Mouse (Mus musculus): ENCODE measurements around the gene Acsbg1. TPM values are rescaled to one million over a fixed set of nuclear protein-coding genes. Genes with fewer than 3 reads are reported as not detected.

Gene Acsbg1
- polyA plus RNA-seq (2012; rRNA removed) = 0.85 and 1.3 TPM in 2 replicates

GRCm38 (mm10) chr9:54661605-54662377 is at the start of gene Acsbg1:
Acsbg1 (minus strand) TSS chr9:54661870.

DNA sequence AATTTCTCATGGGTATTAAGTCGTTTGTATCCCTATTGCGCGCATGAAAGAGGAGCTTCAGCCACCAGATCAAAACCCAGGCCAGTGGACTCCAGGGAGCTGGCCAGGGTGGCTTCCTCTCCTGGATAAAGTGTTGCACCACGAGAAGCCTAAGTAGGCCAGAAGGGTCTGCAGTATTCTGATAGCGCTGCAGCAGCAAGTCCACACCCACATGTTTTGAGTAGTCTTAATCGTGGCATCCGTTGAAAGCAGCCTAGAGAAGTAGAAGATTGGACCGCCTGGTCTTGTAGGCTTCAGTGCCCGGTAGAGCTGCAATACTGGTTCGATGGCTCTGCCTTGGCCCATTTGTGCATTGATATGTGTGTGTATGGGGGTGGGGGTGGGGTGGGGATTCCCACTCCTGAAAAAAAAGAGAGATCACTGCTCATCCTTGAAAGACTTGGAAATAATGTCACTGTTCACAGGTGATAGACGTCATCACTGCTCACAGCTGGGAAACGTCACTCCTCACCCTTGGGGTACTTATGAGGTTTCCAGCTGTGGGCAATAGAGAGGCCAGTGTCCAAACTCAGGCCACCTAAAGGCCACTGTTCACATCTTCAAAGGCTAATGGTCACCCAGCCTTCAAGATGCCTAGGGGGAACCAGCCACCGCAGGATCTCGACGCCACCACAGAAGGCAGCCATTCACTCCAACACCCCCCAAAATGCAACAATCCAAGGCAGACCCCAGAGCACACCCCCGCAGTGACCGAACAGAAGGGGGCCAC is 36.8 kb upstream of the Acsbg1 start, which contains the start of gene Dnaja4:
Gene Dnaja4, plus strand, starts transcription at position 556 of the 769 bp plus-strand sequence.

DNA sequence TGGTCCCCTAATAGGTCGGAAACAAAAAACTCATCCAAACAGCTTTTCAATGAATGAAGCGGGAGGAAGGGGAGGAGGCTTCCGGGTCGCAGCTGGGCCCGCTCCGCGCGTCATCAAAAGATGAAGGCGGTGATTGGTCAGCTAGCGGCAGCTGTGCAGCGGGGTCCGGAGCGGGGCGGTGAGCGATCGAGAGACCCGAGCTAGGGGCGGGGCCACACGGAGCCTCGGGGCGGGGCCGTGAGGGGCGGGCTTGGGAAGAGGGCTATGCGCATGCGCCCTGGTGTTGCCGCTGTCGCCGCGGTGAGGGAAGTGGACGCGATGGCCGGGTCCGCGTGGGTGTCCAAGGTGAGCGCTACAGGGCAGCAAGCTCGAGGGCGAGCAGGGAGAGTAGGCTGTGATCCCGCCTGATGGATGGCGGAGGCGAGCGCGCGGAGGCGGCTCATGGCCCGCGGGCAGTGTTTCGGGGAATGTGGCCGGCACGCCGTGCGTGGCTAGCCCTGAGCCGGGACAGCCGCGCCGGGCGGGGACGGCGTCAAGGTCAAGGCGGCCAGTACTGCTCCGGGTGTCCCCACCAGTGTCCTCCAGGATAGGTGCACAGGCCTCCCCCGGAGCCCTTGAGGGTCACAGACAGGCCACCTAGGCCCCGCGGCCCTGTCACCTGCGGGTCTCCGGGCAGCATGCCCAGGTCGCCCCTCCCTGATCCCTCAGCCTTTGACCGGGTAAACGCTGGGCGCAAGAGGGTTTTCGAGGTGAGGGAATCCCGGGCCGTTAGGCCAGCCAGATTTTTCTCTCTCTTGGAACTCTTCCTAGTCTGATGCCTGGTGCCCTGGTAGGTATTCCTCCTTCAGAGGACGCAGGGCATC is 75.2 kb downstream of the Acsbg1 start, which contains the start of gene Idh3a:
Gene Idh3a, plus strand, starts transcription at position 136 of the 863 bp plus-strand sequence.

DNA sequence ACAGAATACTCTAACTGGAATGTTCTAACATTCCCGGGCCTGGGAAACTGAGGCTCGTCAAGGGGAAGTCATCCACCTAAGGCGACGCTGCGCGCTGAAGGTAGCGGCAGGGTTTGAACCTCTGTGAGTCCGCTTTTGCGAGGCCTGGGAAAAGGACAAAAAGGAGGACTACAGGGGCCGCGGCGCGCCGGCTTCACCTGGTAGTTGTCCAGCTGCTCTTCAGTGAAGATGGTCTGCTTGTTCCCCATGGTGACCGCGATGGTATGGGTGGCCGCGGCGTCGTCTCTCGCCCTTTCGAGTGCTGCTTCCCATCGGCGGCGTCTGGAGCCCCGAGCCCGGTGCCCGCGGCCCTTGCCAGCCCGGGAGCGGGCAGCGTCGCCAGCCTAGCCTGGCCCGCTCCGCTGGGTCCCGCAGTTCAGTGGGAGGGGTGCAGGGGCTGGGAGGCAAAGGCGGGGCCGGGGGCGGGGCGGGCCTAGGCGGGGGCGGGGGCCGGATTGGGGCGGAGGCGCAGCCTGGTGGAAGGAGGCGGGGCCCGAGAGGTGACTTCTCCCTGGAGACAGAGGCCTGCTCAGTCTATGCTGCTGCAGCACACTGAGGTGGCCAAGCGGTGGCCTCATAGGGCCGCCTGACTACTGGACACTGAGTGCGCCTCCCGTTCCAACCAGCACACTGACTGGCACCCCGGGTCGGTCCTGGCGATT is 101.7 kb downstream of the Acsbg1 start, which contains the start of gene Cib2:
Gene Cib2, minus strand, starts transcription at position 448 of the 701 bp plus-strand sequence.

Other genes starting within 250 kb of the Acsbg1 start
- 0.43 and 0.84 TPM in 2 replicates for gene Dmxl2, start 160.2 kb downstream of the Acsbg1 start, polyA plus RNA-seq (2012; rRNA removed)
- 4.0 and 5.6 TPM in 2 replicates for gene Sh2d7, start 122.9 kb downstream of the Acsbg1 start, polyA plus RNA-seq (2012; rRNA removed)
- gene Cib2, start 101.7 kb downstream of the Acsbg1 start, polyA plus RNA-seq (2012; rRNA removed) = 3.3 and 4.3 TPM in 2 replicates
- gene Idh3a, start 75.5 kb downstream of the Acsbg1 start, polyA plus RNA-seq (2012; rRNA removed) = 44.0 and 47.6 TPM in 2 replicates
- 4.5 and 5.5 TPM in 2 replicates for gene Dnaja4, start 37.0 kb upstream of the Acsbg1 start, polyA plus RNA-seq (2012; rRNA removed)
- gene Wdr61, start 72.6 kb upstream of the Acsbg1 start, polyA plus RNA-seq (2012; rRNA removed) = 17.2 and 18.9 TPM in 2 replicates
- gene Crabp1, start 102.9 kb upstream of the Acsbg1 start, polyA plus RNA-seq (2012; rRNA removed) = 2.3 and 12.1 TPM in 2 replicates
- 2.8 and 3.4 TPM in 2 replicates for gene Ireb2, start 201.9 kb upstream of the Acsbg1 start, polyA plus RNA-seq (2012; rRNA removed)

All from colon, adult 2 months (tissue).